Mouse (Mus musculus) CH12.LX (cell line): ENCODE measurements around the gene Olfr56. TPM values are rescaled to one million over a fixed set of nuclear protein-coding genes. Genes with fewer than 3 reads are reported as not detected.

Experiments used
- polyA plus RNA-seq: library from polyadenylated mRNA; unstranded; fragments of >175 nt; gene quantifications from 2 replicates; pipeline ENCODE4 v1.2.1, GENCODE M21; 2012; ENCODE audit warnings: low read depth; ENCODE audit not compliant: insufficient read length
- total RNA-seq, 2 experiments: library from RNA; depleted of rRNA; stranded (reverse); fragments of 300-350 nt in 1 of 2; fragments of >200 nt in 1 of 2; gene quantifications; 2 replicates each; pipeline ENCODE4 v1.2.3; 2012 to 2014

Gene Olfr56
- total and polyA plus RNA-seq, 3 experiments = not detected

Other genes starting within 250 kb of the Olfr56 start
- 5,582 and 6,330 TPM in 2 replicates for gene Rack1, start 178.6 kb upstream of the Olfr56 start, total RNA-seq (2012; rRNA removed)
- 4,885 and 5,265 TPM in 2 replicates for gene Rack1, start 178.6 kb upstream of the Olfr56 start, total RNA-seq (2014; rRNA removed)
- 3,744 and 4,313 TPM in 2 replicates for gene Rack1, start 178.6 kb upstream of the Olfr56 start, polyA plus RNA-seq
- gene Trim41, start 161.5 kb upstream of the Olfr56 start, total RNA-seq (2012; rRNA removed) = 30.2 and 36.0 TPM in 2 replicates
- 18.8 and 20.9 TPM in 2 replicates for gene Trim41, start 161.5 kb upstream of the Olfr56 start, total RNA-seq (2014; rRNA removed)
- gene Trim41, start 161.5 kb upstream of the Olfr56 start, polyA plus RNA-seq = 51.6 and 63.7 TPM in 2 replicates
- gene Trim7, start 152.7 kb upstream of the Olfr56 start, total RNA-seq (2012; rRNA removed) = 20.8 and 34.6 TPM in 2 replicates
- 9.2 and 9.5 TPM in 2 replicates for gene Trim7, start 152.7 kb upstream of the Olfr56 start, total RNA-seq (2014; rRNA removed)
- 11.6 and 15.1 TPM in 2 replicates for gene Trim7, start 152.7 kb upstream of the Olfr56 start, polyA plus RNA-seq
- gene Gm12184, start 152.2 kb upstream of the Olfr56 start, total RNA-seq (2012; rRNA removed) = 6.8 and 7.1 TPM in 2 replicates
- 51.6 and 61.0 TPM in 2 replicates for gene Gm12184, start 152.2 kb upstream of the Olfr56 start, total RNA-seq (2014; rRNA removed)
- gene Gm12184, start 152.2 kb upstream of the Olfr56 start, polyA plus RNA-seq = 5.6 and 17.1 TPM in 2 replicates
- gene Irgm1, start 107.2 kb upstream of the Olfr56 start, total RNA-seq (2012; rRNA removed) = 25.7 and 35.0 TPM in 2 replicates
- gene Irgm1, start 107.2 kb upstream of the Olfr56 start, total RNA-seq (2014; rRNA removed) = 58.1 and 63.8 TPM in 2 replicates
- gene Irgm1, start 107.2 kb upstream of the Olfr56 start, polyA plus RNA-seq = 49.0 and 52.2 TPM in 2 replicates
- gene Gm5431, start 76.7 kb upstream of the Olfr56 start, total RNA-seq (2012; rRNA removed) = 0.89 and 0.97 TPM in 2 replicates
- 1.7 and 2.0 TPM in 2 replicates for gene Gm5431, start 76.7 kb upstream of the Olfr56 start, total RNA-seq (2014; rRNA removed)
- 3.1 and 4.9 TPM in 2 replicates for gene Gm5431, start 76.7 kb upstream of the Olfr56 start, polyA plus RNA-seq
- 23.5 and 33.5 TPM in 2 replicates for gene Psme2b, start 32.7 kb upstream of the Olfr56 start, total RNA-seq (2012; rRNA removed)
- gene Psme2b, start 32.7 kb upstream of the Olfr56 start, total RNA-seq (2014; rRNA removed) = 78.3 and 80.3 TPM in 2 replicates
- 62.4 and 80.1 TPM in 2 replicates for gene Psme2b, start 32.7 kb upstream of the Olfr56 start, polyA plus RNA-seq
- 6.4 and 7.4 TPM in 2 replicates for gene 9930111J21Rik1, start 509 bp downstream of the Olfr56 start, total RNA-seq (2012; rRNA removed)
- gene 9930111J21Rik1, start 509 bp downstream of the Olfr56 start, total RNA-seq (2014; rRNA removed) = 3.4 and 4.3 TPM in 2 replicates
- gene 9930111J21Rik1, start 509 bp downstream of the Olfr56 start, polyA plus RNA-seq = 6.0 and 7.8 TPM in 2 replicates
- gene Gm12185, start 13.3 kb downstream of the Olfr56 start, total RNA-seq (2012; rRNA removed) = 0.04 TPM in 2 replicates
- 0.08 TPM in 1 of 2 replicates, not detected in the other for gene Gm12185, start 13.3 kb downstream of the Olfr56 start, total RNA-seq (2014; rRNA removed)
- 0.14 and 0.50 TPM in 2 replicates for gene Gm12185, start 13.3 kb downstream of the Olfr56 start, polyA plus RNA-seq
- 0.04 TPM in 1 of 2 replicates, not detected in the other for gene Tgtp1, start 15.3 kb downstream of the Olfr56 start, total RNA-seq (2012; rRNA removed)
- gene Tgtp1, start 15.3 kb downstream of the Olfr56 start, total RNA-seq (2014; rRNA removed) = 0.07 TPM in 1 of 2 replicates, not detected in the other
- 0.21 TPM in 1 of 2 replicates, not detected in the other for gene Tgtp1, start 15.3 kb downstream of the Olfr56 start, polyA plus RNA-seq
- gene 9930111J21Rik2, start 72.4 kb downstream of the Olfr56 start, total RNA-seq (2012; rRNA removed) = 6.9 and 9.9 TPM in 2 replicates
- gene 9930111J21Rik2, start 72.4 kb downstream of the Olfr56 start, total RNA-seq (2014; rRNA removed) = 18.5 and 21.4 TPM in 2 replicates
- gene 9930111J21Rik2, start 72.4 kb downstream of the Olfr56 start, polyA plus RNA-seq = 20.7 and 22.7 TPM in 2 replicates
- 0.08 TPM in 1 of 2 replicates, not detected in the other for gene Tgtp2, start 85.3 kb downstream of the Olfr56 start, total RNA-seq (2012; rRNA removed)
- gene Tgtp2, start 85.3 kb downstream of the Olfr56 start, total RNA-seq (2014; rRNA removed) = 0.07 and 0.43 TPM in 2 replicates
- 0.18 TPM in 1 of 2 replicates, not detected in the other for gene Tgtp2, start 85.3 kb downstream of the Olfr56 start, polyA plus RNA-seq
- 6.2 and 7.2 TPM in 2 replicates for gene Ifi47, start 97.7 kb downstream of the Olfr56 start, total RNA-seq (2012; rRNA removed)
- 2.3 and 2.8 TPM in 2 replicates for gene Ifi47, start 97.7 kb downstream of the Olfr56 start, total RNA-seq (2014; rRNA removed)
- 2.7 and 3.2 TPM in 2 replicates for gene Ifi47, start 97.7 kb downstream of the Olfr56 start, polyA plus RNA-seq
- gene Olfr1396, start 136.0 kb downstream of the Olfr56 start, total RNA-seq (2012; rRNA removed) = not detected in 2 replicates
- not detected in 2 replicates for gene Olfr1396, start 136.0 kb downstream of the Olfr56 start, total RNA-seq (2014; rRNA removed)
- not detected in 2 replicates for gene Olfr1396, start 136.0 kb downstream of the Olfr56 start, polyA plus RNA-seq
- gene Olfr1395, start 163.4 kb downstream of the Olfr56 start, total RNA-seq (2012; rRNA removed) = not detected in 2 replicates
- not detected in 2 replicates for gene Olfr1395, start 163.4 kb downstream of the Olfr56 start, total RNA-seq (2014; rRNA removed)
- not detected in 2 replicates for gene Olfr1395, start 163.4 kb downstream of the Olfr56 start, polyA plus RNA-seq
- not detected in 2 replicates for gene Olfr1394, start 175.5 kb downstream of the Olfr56 start, total RNA-seq (2012; rRNA removed)
- gene Olfr1394, start 175.5 kb downstream of the Olfr56 start, total RNA-seq (2014; rRNA removed) = not detected in 2 replicates
- gene Olfr1394, start 175.5 kb downstream of the Olfr56 start, polyA plus RNA-seq = not detected in 2 replicates
- gene Btnl9, start 208.3 kb downstream of the Olfr56 start, total RNA-seq (2012; rRNA removed) = 0.17 and 0.34 TPM in 2 replicates
- gene Btnl9, start 208.3 kb downstream of the Olfr56 start, total RNA-seq (2014; rRNA removed) = not detected in 2 replicates
- 0.04 and 0.20 TPM in 2 replicates for gene Btnl9, start 208.3 kb downstream of the Olfr56 start, polyA plus RNA-seq
- 21.3 and 22.6 TPM in 2 replicates for gene Zfp62, start 224.4 kb downstream of the Olfr56 start, total RNA-seq (2012; rRNA removed)
- 38.7 and 48.8 TPM in 2 replicates for gene Zfp62, start 224.4 kb downstream of the Olfr56 start, total RNA-seq (2014; rRNA removed)
- gene Zfp62, start 224.4 kb downstream of the Olfr56 start, polyA plus RNA-seq = 23.2 and 25.3 TPM in 2 replicates